Mouse (Mus musculus) hindbrain, embryonic 13.5 days (tissue): ENCODE results near the gene Nck1. TPM values are rescaled to one million over a fixed set of nuclear protein-coding genes. Genes with fewer than 3 reads are reported as not detected.

Source experiments
- ATAC-seq: fragments of 200-750 bp; cut with Nextera tagmentation; 2 replicates; pipeline ENCODE4 v1.8.0; 2017; ENCODE audit warnings: moderate TSS enrichment; ENCODE audit not compliant: low FRiP score
- H3K27ac ChIP-seq: fragments of 300-500 bp; sonication (generic); 2 replicates; pipeline ENCODE4 v1.5.1; 2015; ENCODE audit warnings: inconsistent platforms, mild to moderate bottlenecking, moderate library complexity
- H3K27me3 ChIP-seq: fragments of 300-500 bp; sonication (generic); 2 replicates; pipeline ENCODE4 v1.6.1; 2015; ENCODE audit warnings: mild to moderate bottlenecking, inconsistent platforms
- H3K36me3 ChIP-seq: fragments of 300-500 bp; sonication (generic); 2 replicates; pipeline ENCODE4 v1.6.1; 2015; ENCODE audit warnings: mild to moderate bottlenecking, inconsistent platforms
- H3K4me1 ChIP-seq: fragments of 300-500 bp; sonication (generic); replicated peaks from 2 replicates; pipeline ENCODE4 v1.6.1; 2015; ENCODE audit warnings: inconsistent platforms
- H3K4me2 ChIP-seq: fragments of 300-500 bp; sonication (generic); 2 replicates; pipeline ENCODE4 v1.6.1; 2015; ENCODE audit warnings: inconsistent platforms, mild to moderate bottlenecking, moderate library complexity
- H3K4me3 ChIP-seq: fragments of 300-500 bp; sonication (generic); 2 replicates; pipeline ENCODE4 v1.5.1; 2015; ENCODE audit warnings: mild to moderate bottlenecking, inconsistent platforms
- H3K9ac ChIP-seq: fragments of 300-500 bp; sonication (generic); 2 replicates; pipeline ENCODE4 v1.6.1; 2015; ENCODE audit warnings: mild to moderate bottlenecking, inconsistent platforms
- H3K9me3 ChIP-seq: fragments of 300-500 bp; sonication (generic); 2 replicates; pipeline ENCODE4 v1.6.1; 2016; ENCODE audit warnings: inconsistent platforms
- WGBS: fragments of 180-500 bp; shearing (Covaris S2); methylation state at CpG from one replicate; pipeline ENCODE4 v1.1.7; 2015; 5-methylcytosine and 5-hydroxymethylcytosine counted together
- polyA plus RNA-seq: library from polyadenylated mRNA; unstranded; fragments of >200 nt; fragmentation: Nextera tagmentation; extraction: Ambion mirVana; gene quantifications from 2 replicates; pipeline ENCODE4 v1.2.1, GENCODE M21; 2015

The Nck1 gene
- polyA plus RNA-seq, 1 experiment from 2014 or later = 66.5 TPM

DNA sequence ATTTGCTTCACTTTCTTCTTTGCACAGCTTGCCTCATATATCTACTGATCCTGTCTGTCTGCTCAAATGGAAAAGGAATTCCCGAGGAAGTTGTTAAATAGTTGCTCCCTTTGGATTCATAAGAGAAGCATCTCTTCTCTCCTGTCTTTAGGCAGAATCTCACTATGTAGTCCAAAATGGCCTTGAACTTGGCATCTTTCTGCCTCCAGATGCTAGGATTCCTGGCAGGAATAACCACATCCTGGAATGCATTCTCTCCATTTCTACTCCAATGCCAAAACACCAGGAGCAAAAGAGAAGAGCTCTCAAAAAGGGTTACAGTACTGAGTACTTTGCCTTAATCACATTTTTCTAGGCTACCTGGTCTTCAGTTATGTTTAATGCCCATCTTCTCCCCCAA lies 14.6 kb downstream of the Nck1 start:
- ATAC-seq = no peak
- no peaks in the 10 kb centered on the region for H3K36me3 ChIP-seq
- H3K4me1 ChIP-seq = no peaks in the 10 kb centered on the region
- H3K4me2 ChIP-seq = no peak overlapping the region
- H3K27me3 ChIP-seq = no peaks in the 10 kb centered on the region
- no peak overlapping the region for H3K4me3 ChIP-seq
- H3K27ac ChIP-seq = no peak overlapping the region
- WGBS = 84% methylated on average over 1 of the region's 1 CpGs
- no peak overlapping the region for H3K9ac ChIP-seq
- peaks cover 13% of the 10 kb centered on the region for H3K9me3 ChIP-seq

DNA sequence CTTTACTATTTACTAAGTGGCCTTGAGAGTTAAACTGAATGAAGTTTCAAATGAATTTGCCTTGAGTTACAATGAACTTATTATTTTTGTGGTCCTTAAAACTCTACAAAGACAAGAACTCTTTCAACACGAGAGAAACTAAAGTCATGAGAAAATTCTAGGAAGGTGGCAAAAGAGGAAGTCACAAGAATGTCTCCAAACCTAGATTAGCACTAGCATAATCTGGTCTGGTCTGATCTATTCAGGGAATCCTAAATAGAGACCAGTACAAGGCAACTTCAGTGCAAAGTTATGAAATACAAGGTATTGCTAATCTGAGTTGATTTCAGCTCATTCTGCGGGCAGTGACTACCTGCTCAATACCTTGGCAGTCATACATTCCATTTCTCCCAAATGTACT lies 20.7 kb downstream of the Nck1 start:
- no peak overlapping the region for H3K27ac ChIP-seq
- 91% methylated on average over 2 of the region's 2 CpGs for WGBS
- no peak for ATAC-seq

DNA sequence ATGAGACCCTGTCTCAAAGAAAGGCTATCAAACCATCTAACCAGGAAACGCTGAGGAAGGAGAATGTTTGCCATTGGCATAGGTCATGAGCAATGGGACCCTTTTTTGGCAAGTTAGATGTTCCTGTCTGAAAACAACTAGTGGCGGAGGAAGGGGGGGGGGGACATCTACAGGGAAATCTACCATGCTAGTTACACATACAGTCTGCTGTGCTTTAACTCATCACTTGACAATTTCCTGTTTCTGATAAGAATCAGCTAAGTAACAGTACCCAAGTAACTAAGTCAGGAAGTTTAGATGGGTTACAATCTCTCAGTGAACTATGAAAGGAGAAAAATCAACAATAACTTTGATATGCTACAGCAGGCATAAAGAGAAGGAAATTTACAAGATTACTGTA lies 23.9 kb downstream of the Nck1 start:
- Histone ChIP-seq H3K9me3 (no peaks in the 10 kb centered on the region), H3K27ac (no peak overlapping the region), H3K4me1 (no peaks in the 10 kb centered on the region), H3K9ac (no peak overlapping the region), H3K4me3 (no peak overlapping the region), H3K27me3 (no peaks in the 10 kb centered on the region), H3K4me2 (no peak overlapping the region), H3K36me3 (no peaks in the 10 kb centered on the region)
- ATAC-seq = no peak
- 80% methylated on average over 2 of the region's 2 CpGs for WGBS

More for the DNA sequence above, 20.7 kb downstream of the Nck1 start:
- no peaks in the 10 kb centered on the region for H3K36me3 ChIP-seq
- no peaks in the 10 kb centered on the region for H3K4me1 ChIP-seq
- no peak overlapping the region for H3K4me3 ChIP-seq
- H3K9me3 ChIP-seq = peaks cover 9% of the 10 kb centered on the region
- no peak overlapping the region for H3K4me2 ChIP-seq
- H3K9ac ChIP-seq = no peak overlapping the region
- no peaks in the 10 kb centered on the region for H3K27me3 ChIP-seq

DNA sequence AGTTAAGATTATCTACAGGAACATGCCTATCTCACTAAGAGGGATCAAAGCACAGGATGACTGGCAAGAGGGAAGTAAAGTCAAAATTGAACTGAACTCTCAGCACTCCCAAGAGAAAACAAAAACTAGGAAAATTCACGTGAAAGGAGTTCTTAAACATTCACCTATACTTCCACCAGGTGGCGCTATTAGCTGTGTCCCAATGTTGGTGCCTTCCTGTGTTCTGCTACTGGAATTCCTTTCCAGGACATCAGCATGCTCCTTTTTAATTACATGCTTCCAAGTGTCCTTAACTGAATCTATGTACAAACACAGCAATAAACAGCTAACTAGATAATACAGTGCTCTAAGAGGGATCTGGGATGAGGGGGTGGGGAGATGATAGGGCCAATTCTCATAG lies 25.3 kb downstream of the Nck1 start:
- 2% methylated on average over 2 of the region's 2 CpGs for WGBS
- Histone ChIP-seq H3K36me3 (no peaks in the 10 kb centered on the region), H3K9me3 (no peaks in the 10 kb centered on the region), H3K27ac (no peak overlapping the region), H3K9ac (no peak overlapping the region), H3K4me2 (no peak overlapping the region), H3K4me3 (no peak overlapping the region), H3K4me1 (no peaks in the 10 kb centered on the region), H3K27me3 (no peaks in the 10 kb centered on the region)
- ATAC-seq = no peak

DNA sequence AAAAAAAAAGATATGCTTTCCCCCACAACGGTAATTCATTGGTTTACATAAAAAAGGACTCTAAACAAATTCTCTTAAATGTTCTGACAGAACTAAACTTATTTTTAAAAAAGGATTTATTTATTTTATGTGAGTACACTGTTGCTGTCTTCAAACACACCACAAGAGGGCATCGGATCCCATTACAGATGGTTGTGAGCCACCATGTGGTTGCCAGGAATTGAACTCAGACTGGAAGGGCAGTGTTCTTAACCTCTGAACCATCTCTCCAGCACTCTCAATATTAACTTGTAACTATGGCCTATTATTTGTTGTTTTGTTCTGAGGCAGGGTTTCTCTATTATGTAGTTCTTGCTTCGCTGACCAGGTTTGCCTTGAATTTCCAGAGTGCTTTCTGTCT lies 25.9 kb downstream of the Nck1 start:
- Histone ChIP-seq H3K36me3 (no peaks in the 10 kb centered on the region), H3K27me3 (no peaks in the 10 kb centered on the region), H3K27ac (no peak overlapping the region), H3K4me1 (no peaks in the 10 kb centered on the region), H3K9ac (no peak overlapping the region), H3K9me3 (no peaks in the 10 kb centered on the region), H3K4me3 (no peak overlapping the region), H3K4me2 (no peak overlapping the region)
- no peak for ATAC-seq
- 94% methylated on average over 3 of the region's 3 CpGs for WGBS

DNA sequence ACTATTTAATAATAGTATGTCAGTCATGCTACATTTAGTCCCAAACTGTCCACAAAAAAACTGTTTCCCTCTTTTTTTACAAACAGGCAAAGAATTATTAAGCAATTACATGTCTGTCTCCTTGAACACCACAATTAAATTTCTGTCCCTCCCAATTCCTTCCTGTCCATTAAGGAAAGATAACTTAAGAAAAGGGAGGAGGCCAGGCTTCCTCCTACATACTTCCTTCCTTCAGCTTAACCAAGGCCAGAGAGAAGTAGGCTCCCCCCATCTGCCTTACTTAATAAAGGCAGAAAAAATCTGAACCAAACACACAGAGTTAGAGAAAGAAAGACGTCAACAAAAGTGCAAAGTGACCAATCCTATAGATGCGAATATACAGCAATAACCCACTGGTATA lies 38.4 kb downstream of the Nck1 start:
- ATAC-seq = no peak
- Histone ChIP-seq H3K4me2 (no peak overlapping the region), H3K27me3 (no peaks in the 10 kb centered on the region), H3K9me3 (no peaks in the 10 kb centered on the region), H3K9ac (no peak overlapping the region), H3K27ac (no peak overlapping the region), H3K36me3 (no peaks in the 10 kb centered on the region), H3K4me1 (no peaks in the 10 kb centered on the region), H3K4me3 (no peak overlapping the region)
- 95% methylated on average over 2 of the region's 2 CpGs for WGBS

DNA sequence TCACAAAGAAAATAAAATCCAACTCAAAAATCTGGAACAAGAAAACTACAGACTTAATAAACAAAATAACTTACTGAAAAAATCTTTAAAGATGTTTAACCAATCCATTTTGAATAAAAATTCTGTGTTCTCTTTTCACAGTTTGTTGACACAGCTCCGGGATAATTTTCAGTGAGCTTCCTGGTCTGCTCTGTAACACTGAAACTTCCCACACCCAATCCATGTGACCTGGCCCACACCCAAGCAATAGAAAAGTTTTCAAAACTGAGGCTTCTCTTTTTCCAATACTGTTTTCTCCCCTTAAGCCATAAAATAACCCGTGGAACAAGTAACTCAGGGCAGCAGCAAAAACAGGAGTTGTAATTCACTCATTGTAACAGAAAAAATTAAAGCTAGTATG lies 39.3 kb downstream of the Nck1 start:
- Histone ChIP-seq H3K36me3 (no peaks in the 10 kb centered on the region), H3K27ac (no peak overlapping the region), H3K27me3 (no peaks in the 10 kb centered on the region), H3K4me2 (no peak overlapping the region), H3K9me3 (no peaks in the 10 kb centered on the region), H3K9ac (no peak overlapping the region), H3K4me1 (no peaks in the 10 kb centered on the region), H3K4me3 (no peak overlapping the region)
- WGBS = 80% methylated on average over 2 of the region's 2 CpGs
- ATAC-seq = no peak

DNA sequence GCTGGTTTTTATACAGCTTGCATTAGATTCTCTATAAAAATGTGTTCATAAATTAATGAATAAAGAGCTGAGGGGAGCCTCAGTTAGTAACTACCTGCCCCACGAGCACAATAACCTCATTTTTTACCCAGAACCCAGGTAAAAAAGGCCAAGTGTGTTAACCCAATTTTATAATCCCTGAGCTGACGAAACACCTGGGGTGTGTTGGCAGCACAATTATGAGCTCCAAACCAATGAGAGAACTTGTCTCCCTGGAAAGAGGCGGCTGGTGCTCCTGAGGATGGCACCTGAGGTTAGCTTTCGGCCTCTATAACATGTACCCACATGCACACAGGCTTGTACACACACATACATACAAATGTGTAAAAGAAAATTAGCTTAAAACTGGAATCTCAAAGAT lies 40.4 kb downstream of the Nck1 start:
- ATAC-seq = no peak
- no peaks in the 10 kb centered on the region for H3K4me1 ChIP-seq
- no peak overlapping the region for H3K27ac ChIP-seq
- no peak overlapping the region for H3K4me2 ChIP-seq
- no peaks in the 10 kb centered on the region for H3K27me3 ChIP-seq
- 96% methylated on average over 4 of the region's 4 CpGs for WGBS
- no peak overlapping the region for H3K4me3 ChIP-seq
- H3K9me3 ChIP-seq = no peaks in the 10 kb centered on the region
- H3K36me3 ChIP-seq = no peaks in the 10 kb centered on the region
- no peak overlapping the region for H3K9ac ChIP-seq

DNA sequence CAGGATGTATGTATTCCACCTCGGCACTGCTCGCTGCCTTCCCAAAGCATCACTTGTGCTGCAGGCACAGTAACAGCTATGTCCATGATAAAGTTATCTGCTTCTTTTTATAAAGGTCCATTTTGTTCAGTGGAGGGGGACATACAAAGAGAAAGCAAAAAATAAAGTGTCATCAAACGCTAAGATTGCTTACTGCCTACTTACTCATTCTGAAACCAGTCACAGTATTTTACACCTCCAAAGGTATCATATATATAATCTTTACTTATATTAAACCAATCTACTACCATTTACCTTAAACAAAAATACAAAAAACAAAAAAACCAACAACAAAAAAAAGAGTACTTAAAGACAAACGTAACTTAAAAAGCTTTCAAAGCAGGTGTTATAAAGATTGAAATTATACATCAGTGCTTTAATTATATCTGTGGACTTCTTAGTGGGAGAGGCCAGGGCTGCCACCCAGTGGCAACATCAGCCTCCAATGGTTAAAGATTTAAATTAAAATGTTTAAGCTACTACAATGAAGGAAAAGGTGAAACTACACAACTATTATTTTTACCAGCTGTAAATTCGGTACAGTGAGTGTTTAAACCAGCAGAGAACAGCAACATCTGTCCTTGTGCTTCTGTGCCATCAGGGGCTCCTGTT lies 52.2 kb downstream of the Nck1 start:
- H3K36me3 ChIP-seq = peaks cover 12% of the 10 kb centered on the region; the same call in 1 of the 2 replicates
- H3K27ac ChIP-seq = no peak overlapping the region
- no peak overlapping the region for H3K4me2 ChIP-seq
- H3K4me3 ChIP-seq = no peak overlapping the region
- no peaks in the 10 kb centered on the region for H3K27me3 ChIP-seq
- ATAC-seq = no peak
- 92% methylated on average over 5 of the region's 5 CpGs for WGBS
- H3K9ac ChIP-seq = no peak overlapping the region
- H3K9me3 ChIP-seq = no peaks in the 10 kb centered on the region
- no peaks in the 10 kb centered on the region for H3K4me1 ChIP-seq

DNA sequence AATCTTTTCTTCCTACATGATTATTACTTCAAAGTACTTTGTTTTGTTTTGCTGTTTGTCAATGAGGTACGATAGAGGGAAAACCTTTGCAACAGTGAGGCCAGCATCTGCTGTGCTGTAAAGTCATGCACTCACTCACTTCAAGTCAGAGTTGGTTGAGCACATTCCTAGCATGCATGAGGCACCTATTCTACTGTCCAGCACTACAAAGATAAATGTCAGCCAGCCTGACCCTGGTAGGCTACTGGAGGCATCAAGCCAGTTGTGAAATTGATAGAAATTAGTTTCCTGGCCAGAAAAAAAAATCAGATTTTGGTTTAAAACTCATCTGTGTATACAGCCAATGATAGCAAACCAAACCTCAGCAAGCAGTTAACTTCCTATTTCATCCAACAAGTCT lies 54.5 kb downstream of the Nck1 start:
- Histone ChIP-seq H3K4me2 (no peak overlapping the region), H3K27ac (no peak overlapping the region), H3K36me3 (0 out of 2 replicates have a peak, but pooled peaks cover 3% of the 10 kb centered on the region), H3K9me3 (no peaks in the 10 kb centered on the region), H3K9ac (no peak overlapping the region), H3K4me1 (no peaks in the 10 kb centered on the region), H3K4me3 (no peak overlapping the region), H3K27me3 (no peaks in the 10 kb centered on the region)
- WGBS = 87% methylated on average over 1 of the region's 1 CpGs
- no peak for ATAC-seq

DNA sequence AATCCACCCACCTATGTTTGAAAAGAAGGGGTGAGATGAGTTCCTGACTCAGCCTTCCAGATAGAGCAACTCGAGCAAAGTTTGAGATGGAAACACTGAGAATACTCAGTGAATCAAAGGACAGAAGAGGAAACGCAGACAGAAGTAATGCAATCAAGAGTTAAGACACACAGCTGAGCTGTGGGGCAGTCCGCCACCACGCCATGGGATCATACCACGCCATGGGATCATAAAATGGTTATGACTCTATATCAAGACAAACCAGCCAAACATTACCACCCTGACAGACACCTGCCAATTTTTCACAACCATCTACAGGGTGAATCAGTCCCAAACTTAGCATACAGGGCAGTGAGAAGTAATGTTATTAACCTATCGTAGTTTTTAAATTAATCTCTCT lies 57.0 kb downstream of the Nck1 start:
- no peaks in the 10 kb centered on the region for H3K4me1 ChIP-seq
- no peak overlapping the region for H3K4me2 ChIP-seq
- no peak for ATAC-seq
- H3K4me3 ChIP-seq = no peak overlapping the region
- no peaks in the 10 kb centered on the region for H3K9me3 ChIP-seq
- 0 out of 2 replicates have a peak, but pooled peaks cover 3% of the 10 kb centered on the region for H3K36me3 ChIP-seq
- H3K27ac ChIP-seq = no peak overlapping the region
- WGBS = 95% methylated on average over 6 of the region's 6 CpGs
- H3K27me3 ChIP-seq = no peaks in the 10 kb centered on the region
- no peak overlapping the region for H3K9ac ChIP-seq

DNA sequence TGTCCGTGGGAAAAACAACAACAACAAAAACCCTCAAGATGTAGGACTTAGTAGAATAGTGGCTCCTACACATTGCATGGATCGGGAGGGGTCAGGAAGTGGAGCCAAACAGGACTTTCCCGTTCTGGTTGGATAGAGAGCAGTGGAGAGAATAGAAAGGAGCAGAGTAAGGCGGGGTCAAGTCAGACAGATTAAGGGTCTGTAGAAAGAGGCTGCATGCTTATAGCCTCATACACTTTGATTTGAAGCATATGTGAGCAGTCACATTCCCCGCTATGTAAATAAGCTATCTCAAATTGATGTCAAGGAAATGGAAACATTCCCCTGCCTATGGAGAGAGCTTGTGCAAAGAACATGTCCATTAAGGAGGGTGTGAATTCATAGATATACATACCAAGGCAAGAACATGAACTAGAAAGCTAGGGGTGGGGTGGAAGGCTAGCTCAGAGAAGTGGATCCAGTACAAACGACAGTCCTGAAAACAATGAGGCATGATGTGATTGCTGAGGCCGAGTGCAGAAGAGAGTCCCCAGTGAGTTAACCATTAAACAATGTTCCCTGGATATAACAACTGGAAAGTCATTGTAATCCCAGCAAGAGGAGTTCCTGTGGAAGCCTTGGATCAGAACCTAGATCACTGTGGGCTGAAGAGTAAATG lies 57.7 kb downstream of the Nck1 start:
- H3K4me3 ChIP-seq = no peak overlapping the region
- H3K4me1 ChIP-seq = no peaks in the 10 kb centered on the region
- no peak for ATAC-seq
- no peaks in the 10 kb centered on the region for H3K9me3 ChIP-seq
- no peaks in the 10 kb centered on the region for H3K27me3 ChIP-seq
- 0 out of 2 replicates have a peak, but pooled peaks cover 3% of the 10 kb centered on the region for H3K36me3 ChIP-seq
- H3K27ac ChIP-seq = no peak overlapping the region
- WGBS = 66% methylated on average over 7 of the region's 7 CpGs
- no peak overlapping the region for H3K4me2 ChIP-seq
- no peak overlapping the region for H3K9ac ChIP-seq

DNA sequence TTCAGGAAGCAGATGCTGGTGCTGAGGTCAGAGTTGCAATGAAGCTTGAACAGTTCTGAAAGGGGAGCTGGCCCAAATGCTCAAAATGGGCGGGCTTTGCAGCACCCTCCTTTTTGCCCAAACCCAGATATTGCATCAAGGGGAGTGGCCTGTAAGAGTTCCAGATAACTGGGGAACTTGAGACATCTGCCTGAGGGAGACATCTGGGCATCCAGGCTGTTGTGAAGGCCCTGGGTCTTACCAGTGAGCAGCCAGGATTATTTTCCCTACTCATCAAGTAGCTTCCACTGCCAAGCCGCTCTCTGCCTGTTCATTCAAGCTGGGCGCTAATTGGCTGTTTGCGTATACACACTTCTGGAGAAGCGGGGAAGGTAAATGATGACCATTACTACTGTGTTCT lies 59.5 kb downstream of the Nck1 start, which contains the start of gene Il20rb:
TSS of gene Il20rb (minus strand) at position 358 of the 400 bp plus-strand sequence.
- H3K4me1 ChIP-seq = 0 out of 2 replicates have a peak, but pooled peaks cover 1% of the 10 kb centered on the region
- ATAC-seq = no peak
- H3K4me2 ChIP-seq = no peak within 1 kb of the TSS
- WGBS = 90% methylated on average over 5 of the region's 5 CpGs
- no peaks in the 10 kb centered on the region for H3K27me3 ChIP-seq
- 0 out of 2 replicates have a peak, but pooled peaks cover 3% of the 10 kb centered on the region for H3K36me3 ChIP-seq
- no peaks in the 10 kb centered on the region for H3K9me3 ChIP-seq
- no peak within 1 kb of the TSS for H3K9ac ChIP-seq
- no peak within 1 kb of the TSS for H3K27ac ChIP-seq
- no peak within 1 kb of the TSS for H3K4me3 ChIP-seq
